Mouse (Mus musculus): ENCODE results near the gene Hoxa9.

Hoxa9 gene

DNA sequence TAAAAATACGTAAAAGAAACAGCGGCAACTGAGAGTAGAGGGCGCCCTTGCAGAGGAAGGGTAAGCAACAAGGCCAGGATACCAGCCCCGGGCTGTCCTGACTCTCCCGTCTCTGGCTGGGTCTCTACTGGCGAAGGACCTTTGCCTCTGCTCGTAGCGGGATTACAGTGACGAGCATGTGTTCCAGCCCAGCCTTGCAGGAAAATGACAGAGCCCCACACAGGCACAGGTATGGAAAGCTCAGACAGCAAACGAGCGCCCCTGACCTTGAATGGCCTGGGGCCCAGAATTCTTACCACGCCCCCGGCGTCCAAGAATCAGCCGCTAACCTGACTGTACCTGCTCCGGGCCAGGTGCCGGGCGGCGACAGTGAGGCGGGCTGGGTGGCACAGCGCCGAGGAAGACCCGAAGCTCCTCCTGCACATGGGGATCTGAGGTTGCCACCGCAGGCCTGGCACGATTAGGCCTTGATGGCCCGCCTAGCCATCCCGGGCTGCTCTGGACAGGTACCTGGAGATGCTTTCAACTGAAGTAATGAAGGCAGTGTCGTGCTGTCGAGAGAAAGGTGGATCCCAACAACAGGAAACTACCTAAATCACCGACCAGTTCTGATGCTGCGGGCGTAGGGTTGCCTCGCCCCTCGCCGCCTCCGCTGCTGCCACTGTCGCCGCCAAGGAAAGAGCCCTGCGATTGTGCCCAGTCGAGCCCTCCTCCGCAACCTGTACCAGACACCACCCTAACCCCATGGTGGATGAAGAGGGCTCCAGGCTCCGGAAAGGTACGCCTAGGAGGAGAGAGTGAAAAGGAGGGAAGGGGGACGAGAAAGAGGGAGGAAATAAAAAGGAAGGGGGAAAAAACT, 1.1 kb downstream of the Hoxa9 start:
- DNase-seq (ENCODE audit: low read depth, low spot score): peak; percentile 70

DNA sequence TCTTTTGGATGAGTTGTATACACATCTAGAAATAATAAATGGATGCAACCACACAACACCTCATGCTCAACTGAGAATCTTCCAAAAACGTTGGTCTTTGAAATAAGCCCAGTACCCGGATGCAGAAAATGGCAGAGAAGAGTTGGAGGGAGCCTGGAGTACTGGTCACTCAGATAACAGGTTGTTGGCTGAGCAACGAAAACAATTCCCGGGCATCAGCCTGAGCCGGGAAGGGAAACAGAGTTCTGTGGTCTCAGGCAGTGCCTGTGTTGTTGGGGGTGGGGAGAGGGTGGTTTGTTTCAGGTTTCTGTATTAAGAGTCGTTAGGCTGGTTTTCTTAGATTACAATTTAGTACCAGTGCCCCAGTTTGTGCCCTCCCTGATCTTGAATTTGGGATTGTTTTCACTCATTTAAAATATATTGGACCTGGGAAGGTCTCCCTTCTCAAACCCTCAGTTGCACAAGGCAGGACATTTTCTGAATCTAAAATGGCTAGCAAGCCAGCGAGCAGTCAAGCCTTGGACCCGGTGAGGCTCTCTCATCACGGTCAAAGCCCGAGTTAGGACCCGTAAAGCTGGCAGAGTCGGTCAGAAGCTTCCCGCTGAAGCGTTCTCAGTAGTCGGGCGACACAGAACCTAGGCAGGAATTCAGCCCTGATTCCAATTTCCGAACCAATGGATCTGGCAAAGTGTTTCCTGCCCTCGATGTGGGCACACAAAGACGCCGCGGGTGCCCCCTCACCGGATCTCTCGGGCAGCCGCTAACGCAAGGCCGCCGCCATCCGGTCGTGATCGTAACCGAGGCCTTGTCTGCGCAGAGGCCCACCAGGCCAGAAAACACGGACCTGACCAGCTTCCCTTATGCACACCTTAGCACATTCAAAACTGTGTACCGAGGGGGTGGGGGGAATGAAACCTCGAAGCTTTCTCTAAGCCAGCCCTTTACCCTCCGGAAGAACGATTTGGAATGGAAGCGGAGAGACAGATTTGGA, 2.1 kb downstream of the Hoxa9 start:
- no peak for DNase-seq (ENCODE audit: low read depth, low spot score)

DNA sequence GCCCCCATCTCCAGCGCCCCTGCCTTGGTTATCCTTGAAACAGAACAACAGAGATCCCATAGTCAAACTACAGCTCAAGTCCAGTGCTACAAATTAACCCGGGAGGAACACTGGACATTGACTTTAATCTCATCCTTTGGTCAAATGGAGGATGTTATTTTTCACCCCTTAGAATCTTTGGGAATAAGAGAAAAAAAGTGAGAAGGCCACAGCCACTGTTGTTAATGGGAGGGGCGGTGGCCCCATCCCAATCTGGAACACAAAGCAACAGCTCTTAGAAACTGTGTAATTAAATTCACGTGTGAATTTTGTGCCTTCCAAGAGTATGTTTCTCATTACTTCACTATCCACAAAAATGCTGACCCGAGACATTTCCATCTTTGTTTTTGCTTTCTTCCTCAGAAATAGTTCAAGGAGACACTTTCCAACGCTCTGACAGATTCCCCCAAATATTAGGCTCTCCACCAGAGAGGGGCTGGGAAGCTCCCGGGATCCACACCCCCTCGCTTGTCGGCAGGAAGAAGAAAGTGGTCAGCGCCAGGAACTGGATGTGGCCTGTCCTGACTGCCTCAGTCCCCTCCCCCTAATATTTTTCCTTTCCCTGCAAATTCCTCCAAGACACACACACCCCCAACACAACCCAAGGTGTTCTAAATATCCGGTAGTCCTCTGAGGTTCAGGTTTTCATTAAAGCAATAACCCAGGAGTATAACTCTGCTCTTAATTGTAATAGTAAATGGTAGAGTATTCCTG, 3.2 kb downstream of the Hoxa9 start:
- no peak for DNase-seq (ENCODE audit: low read depth, low spot score)

DNA sequence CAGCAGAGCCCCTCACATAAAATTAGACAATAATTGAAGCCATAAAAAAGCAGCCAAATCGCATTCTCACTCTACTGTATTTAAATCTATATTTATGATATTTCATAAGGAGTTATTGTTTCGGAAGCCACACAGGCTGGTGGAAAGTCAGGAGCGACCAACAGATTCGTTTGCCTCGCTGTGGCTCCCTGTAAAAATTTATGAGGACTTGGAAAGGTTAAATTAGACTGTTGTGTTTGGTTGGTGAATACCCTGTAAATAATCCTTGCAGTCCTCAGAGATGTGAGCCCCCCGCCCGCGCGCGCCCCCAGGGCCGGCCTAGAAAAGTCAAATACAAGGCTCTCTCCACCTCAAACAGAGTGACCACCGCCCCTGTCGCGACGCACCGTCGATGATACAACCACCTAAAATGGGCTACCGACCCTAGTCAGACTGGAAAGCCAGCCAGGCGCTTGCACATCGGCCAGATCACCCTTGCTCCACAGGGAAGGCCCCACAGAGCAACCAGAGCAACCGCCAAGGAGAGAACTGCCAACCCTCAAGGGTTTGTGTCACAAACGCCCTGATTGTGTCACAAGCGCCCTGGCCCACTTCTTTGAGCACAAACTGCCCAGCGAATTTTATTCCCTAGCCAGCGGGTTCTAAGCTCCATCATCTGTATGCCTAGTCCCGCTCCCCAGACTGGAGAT, 4.2 kb downstream of the Hoxa9 start:
- DNase-seq (ENCODE audit: low read depth, low spot score): no peak

DNA sequence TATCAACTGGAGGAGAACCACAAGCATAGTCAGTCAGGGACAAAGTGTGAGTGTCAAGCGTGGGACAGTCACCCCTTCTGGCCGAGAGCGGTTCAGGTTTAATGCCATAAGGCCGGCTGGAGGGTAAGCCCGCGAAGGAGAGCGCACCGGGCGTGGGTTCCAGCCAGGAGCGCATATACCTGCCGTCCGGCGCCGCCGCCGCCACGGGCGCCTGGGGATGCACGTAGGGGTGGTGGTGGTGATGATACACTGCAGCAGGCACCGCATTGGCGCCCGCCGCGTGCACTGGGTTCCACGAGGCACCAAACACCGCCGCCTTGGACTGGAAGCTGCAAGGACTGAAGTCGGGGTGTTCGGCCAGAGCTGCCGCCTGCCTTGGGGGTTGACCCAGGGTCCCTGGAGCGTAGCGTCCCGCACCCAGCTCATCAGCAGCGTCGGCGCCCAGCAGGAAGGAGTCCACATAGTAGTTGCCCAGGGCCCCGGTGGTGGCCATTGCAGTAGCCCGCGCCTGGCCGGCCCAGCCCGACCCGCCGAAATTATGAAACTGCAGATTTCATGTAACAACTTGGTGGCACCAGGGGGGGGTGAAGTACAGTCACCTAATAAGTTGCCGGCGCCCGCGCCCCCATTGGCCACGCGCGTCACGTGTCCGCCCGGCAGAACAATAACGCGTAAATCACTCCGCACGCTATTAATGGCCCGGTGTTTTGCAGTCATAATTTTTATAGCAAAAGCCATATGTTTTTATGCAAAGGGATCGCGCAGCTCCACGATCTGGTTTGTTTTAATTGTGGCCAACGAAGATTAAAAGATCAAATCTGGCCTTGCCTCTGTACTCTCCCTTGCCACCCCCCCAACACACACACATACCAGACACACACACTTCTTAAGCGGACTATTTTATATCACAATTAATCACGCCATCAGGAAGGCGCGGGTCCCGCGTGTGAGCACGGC, 5.0 kb downstream of the Hoxa9 start:
- peak; percentile 73 for DNase-seq (ENCODE audit: low read depth, low spot score)

DNA sequence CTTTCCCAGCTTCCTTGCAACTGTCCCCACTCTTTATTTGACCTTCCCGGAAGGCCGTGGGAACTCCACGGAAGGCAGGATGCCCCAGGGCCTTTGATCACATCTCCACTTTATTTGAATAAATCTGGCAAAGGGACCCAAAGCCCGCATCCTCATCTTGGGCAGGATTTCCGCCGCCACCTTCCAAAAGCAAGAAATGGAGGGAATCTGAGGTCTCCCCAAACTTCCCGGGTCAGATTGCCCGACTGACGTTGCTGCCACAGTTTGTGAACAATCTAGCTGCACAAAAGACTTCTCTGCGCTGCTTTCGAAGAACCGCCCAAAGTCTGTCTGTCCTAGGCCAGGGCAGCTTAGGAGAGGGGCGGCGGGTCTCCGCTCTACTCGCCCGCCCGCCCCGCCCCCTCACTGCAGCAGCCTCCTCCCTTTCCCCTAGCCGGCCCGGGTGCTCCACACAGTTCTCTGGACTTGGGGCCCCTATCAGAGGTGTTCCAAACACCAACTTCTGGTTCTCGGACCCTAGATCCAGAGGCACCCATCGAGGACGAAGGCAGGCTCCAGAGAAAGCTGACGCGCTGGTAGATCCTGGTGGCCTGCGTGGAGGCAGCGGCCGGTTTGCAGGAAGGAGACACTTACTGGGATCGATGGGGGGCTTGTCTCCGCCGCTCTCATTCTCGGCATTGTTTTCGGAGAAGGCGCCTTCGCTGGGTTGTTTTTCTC, 5.8 kb downstream of the Hoxa9 start:
- DNase-seq (ENCODE audit: low read depth, low spot score): peak; percentile 82

DNA sequence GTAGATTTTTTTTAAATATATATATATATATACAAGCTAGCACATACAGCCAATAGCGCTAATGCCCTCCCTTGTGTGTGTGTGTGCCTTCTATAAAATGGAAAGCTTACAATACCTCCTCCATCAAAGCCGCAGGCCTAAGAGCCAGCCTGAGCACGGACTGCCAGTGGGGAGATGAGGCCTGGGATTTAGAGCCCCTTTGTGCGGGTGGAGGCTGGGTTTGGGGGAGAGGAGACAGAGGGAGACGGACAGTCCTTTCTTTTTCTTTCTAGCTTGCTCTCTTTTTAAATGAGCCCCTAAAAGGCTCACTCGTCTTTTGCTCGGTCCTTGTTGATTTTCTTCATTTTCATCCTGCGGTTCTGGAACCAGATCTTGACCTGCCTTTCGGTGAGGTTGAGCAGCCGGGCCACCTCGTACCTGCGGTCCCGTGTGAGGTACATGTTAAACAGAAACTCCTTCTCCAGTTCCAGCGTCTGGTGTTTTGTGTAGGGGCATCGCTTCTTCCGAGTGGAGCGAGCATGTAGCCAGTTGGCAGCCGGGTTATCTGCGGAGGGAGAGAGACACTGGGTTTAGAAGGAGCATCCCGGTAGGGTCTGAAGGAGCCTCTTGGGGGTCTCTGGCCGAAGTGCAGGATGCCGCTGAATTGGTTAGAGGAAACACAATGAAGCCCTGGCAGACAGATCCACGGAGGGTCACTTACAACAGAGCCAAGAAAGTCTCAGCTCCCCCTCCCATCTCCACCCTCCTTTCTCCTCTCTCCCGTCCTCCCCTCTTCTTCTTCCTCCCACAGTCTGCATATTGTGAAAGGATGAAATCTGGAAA, 6.7 kb downstream of the Hoxa9 start:
- no peak for DNase-seq (ENCODE audit: low read depth, low spot score)

DNA sequence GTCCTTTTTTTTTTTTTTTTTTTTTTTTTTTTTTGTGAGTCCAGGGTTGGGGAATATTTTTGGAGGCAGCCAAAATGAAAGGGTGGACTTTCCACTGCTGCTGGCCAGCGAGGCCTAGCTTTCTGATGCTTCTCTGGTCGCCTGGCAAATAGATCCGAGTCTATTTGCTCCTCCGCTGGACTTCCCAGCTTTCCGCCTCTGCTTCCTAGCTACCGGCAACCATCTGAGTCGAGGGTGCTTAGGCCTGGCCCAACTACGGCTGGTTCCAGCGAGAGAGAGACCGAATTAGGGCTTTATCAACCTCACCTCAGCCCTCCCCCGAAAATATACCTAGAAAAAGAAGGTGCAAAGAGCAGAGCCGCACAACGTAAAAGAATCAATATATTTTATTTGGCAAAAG, 8.2 kb downstream of the Hoxa9 start:
- peak; percentile 4 for DNase-seq (ENCODE audit: low read depth, low spot score)

DNA sequence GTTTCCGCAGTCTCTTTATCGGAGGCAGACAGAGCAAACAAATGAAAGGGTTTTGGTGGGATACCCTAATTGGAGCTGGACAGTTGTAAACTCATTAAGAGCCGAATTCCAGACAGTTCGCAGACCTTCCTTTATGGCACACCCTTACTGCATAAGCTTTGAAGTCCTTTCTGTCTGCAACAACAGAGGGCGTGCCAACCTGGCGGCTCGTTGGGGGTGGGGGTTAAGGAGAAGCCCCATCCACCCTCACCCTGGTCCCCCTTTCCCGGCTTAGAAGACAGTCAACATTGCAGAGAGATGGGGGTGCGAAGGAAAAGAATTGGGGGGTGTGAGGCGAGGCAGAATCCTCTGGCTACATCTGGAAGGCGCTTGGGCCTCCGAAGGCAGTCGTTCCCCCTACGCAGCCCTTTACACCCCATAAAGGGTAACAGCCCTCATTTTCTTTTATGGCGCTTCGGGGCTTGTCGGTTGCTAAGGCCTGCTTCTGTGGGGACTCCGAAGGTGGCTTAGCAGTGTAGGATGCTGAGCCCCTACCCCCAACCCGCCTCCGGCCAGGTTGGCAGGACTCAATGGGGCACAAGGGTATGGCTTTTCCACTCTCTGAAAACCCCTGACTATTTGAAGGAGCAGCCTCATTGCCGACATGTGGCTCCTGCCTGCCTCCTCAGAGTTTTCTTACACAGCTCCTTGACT, 8.8 kb downstream of the Hoxa9 start:
- peak; percentile 16 for DNase-seq (ENCODE audit: low read depth, low spot score)

DNA sequence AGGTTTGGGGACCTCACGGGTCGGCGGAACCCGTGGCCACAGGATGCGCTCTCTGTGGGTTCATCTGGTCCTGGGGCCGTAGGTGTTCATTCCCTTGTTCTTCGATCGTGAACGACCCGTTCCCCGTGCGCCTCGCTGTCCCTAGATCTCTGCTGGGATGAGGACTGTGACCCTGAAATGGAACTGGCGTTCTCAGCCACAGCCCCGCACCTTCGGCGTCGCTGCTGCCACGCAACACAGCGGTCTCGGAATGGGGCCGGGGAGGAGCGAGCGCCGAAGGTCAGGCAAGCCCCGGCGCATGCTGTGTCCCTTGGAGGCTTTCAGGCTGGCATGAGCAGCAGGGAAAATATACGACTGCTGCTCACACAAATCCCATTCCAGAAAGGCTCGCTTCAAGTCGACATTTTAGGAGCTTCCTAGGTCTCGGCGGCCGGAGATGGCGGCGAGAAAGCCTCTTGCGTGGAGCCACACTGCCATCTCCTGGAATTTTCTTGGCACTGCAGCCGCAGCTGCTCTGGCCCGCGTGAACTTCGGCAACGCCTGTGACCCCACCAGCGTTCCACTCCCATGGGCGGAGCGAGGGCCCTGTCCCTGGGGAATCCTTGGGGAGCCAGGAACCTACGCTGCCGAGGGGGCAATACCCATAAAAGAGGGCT, 9.4 kb downstream of the Hoxa9 start, which contains the start of gene Hoxa7:
Gene Hoxa7 (minus strand): TSS at position 518 of the 656 bp plus-strand sequence.
- peak; percentile 95 for DNase-seq (ENCODE audit: low read depth, low spot score)

DNA sequence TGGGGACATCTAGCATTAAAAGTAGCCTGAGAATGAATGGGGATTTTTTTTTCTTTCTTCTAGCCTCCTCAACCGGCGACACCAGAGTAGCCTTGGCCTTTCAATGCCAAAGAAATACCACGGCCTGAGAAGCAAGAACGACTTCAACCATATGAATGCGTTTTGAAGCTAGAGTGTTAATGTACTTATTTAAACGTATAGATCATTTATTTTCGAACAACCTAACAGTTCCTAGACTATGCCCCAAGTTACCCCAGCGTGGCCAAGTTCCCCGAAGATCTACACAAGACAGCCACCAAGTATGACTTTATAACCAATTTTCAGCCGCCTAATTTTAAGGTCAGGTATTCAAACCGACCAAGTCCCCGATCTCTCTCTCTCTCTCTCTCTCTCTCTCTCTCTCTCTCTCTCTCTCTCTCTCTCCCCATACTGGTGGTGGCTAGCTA, 10.0 kb downstream of the Hoxa9 start:
- DNase-seq (ENCODE audit: low read depth, low spot score): peak; percentile 33

DNA sequence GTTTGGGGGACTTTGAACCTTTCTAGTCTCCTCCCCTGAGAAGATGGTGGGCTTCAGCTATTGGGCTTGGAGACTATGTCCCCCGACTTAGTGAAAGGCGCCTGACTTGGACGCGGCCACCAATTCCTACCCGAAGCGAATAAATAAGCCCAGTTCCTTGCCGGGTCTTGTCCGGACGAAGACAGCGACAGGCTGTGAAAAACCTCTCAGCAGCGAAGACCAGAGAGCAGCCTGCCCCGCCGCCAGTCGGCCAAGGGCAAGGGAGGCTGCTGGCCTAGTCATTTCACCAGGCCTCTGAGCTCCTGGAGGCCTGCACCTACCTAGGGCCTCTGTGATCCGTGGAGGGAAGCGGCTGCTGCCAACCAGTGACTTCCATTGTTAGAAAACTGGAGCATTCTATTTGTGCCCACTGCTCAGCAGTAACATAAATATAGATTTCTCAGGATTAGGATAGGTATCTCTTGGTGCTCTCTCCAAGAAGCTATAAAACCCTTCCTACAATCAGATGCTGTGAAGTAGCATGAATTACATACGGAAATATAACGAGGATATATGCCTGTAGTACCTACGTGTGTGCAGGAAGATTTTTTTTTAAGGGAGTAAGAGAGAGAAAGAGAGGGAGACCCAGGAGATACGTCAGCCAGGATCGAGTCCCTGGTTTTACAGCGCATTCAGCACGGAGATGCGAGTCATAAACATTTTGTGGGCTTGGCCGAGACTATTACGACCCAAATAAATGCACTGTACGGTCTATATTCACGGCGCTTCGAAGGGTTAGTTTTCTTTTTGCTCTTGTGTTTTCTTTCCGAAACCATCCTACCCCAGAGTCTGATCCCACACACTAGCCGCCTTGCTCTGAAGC, 10.7 kb downstream of the Hoxa9 start:
- DNase-seq (ENCODE audit: low read depth, low spot score): peak; percentile 35

DNA sequence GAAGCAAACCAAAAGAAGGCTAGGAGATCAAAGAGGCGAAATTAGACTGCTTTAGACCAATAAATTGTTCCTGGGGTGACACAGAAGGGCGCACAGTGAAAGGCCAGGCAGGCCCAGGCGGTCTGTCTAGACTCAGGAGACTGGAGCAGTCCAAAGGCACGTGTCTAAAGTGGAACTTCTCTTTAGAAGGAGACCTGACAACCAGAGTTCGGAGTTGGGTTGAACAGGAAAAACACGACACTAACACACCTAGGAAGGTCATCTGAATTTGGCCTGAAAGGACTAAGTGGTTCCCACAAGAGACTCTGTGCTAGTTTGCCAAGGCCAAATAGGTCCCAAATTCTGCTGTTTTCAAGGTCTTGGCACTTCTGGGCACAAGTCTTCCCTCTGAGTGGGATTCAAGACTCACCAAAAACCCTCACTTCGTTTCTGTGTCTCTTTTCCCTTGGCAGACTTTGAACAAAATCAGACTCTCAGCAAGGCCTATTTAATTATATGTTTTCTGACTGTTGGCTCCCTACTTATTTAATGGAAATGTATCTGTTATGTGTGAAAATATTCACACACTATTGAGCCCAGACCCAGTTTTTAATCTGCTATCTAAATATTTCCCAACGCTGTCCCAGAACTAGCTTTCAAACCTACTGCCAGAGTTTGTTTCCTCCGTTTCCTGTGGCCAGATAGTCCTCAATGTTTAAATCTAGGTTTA, 11.5 kb downstream of the Hoxa9 start:
- DNase-seq (ENCODE audit: low read depth, low spot score): no peak

DNA sequence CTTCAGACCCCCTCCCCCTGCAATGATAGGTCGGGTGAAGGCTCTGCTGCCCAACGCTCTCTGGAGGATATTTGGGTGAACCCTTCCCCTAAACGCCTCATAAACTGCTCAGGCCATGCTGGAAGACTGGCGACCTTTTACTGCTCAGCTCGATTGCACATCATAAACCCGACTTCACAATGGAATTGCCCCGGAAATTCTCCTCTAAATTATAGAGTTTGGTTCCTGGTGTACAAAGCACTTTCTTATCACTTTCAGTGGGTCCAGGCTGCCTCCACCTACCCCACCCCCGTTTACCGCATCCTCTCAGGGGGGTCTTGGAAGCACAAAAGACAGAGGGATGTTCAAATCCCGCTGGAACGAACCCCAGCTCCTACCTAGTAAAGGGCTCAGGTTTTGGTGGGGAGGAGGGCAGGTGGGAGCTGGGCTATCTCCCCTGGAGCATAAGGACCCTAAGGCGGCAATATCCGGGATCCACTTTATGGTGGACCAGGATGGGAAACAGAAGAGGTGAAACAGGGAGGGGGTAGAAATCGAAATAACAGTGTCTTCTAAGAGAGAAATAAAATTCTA, 12.2 kb downstream of the Hoxa9 start:
- DNase-seq (ENCODE audit: low read depth, low spot score): no peak
